Mouse (Mus musculus): Measurements from ENCODE around the gene A930004D18Rik. TPM values are rescaled to one million over a fixed set of nuclear protein-coding genes. Genes with fewer than 3 reads are reported as not detected.
A peak's percentile ranks its signal among the peaks of the same experiment; 100 is the strongest.

A930004D18Rik gene
- polyA plus RNA-seq, 1 experiment from 2014 or later = 10.2 TPM

DNA sequence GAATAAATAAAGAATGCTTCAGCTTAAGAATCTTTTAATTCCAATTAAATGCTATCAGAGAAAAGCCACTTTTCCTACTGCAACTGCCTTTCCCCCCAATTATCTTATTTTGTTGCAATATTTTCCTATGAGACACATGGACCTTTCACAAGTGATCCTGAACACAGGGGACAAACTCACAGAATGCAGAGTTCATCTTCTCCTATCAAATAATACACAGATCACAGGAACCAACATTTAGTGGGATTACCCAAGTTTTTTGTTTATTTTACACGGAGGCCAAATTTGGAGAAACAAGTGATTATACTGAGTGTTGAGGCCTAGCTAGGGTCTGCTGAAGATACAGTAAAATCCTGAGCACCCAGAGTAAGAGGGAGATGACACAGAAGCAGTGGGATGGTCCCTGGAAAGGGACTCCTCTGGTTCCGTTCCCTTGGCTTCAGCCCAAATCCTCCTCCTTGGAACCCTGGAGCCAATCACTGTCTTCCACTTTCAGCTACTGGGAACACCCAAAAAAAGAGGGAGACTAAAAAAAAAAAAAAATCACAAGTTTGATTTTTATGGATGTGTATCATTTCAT, 16.5 kb upstream of the A930004D18Rik start:
- in situ Hi-C loops (cut with MboI; ENCODE audit: low pct_unique_long_range_greater_than_20kb) = loop anchor here (10.0 kb wide), 2 partner anchors 621 to 711 kb away; partner anchors contain the start of genes Bmi1 and Commd3
- ChIA-PET POLR2A (interaction anchor here (0.5 kb wide), 1 partner anchor 1500 kb away, joined by 5 read pairs; no protein-coding TSS in a partner anchor), CTCF (interaction anchor here (1.1 kb wide), 1 partner anchor 618 kb away, joined by 3 read pairs; the partner anchor contains the start of gene Commd3)
- DNase-seq (ENCODE audit: low read depth, low spot score) (no peak), ATAC-seq (no peak)
- no peak for TF ChIP-seq CTCF (IDR thresholded peaks at IDR 0.05)
- no peaks in the 10 kb centered on the region for H3K27me3 ChIP-seq

DNA sequence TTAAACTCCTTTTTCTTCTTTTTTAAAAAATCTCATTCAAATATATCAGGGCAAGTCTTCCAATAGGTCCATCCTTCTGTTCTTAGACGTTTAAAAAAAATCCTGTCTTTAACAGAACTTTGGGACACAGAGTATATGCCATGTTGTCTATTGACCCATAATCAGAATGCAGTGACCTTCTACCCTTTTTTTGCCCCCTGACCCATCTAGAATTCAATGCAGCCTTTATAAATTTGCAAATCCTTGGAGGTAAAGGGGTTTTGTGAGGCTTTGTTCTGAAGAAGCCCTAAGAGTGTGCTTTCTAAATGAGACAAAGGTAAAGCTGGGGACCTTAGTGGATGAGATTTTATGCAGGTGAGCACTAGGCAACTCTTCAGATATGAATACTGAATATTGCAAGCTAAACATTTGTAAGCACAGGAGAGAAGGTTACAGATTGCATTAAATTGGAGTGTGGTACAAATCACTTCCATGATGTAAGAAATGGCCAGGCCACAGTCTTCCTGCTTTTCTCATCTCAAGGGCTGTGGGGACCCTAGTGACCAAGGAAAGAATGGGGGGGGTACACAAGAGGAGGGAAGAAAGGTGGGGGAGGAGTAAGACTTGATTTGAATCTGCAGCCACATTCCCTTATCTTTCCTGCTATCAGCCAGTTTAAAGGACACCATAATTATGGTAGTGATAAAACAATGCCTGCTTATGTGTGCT, 15.9 kb upstream of the A930004D18Rik start:
- no peak for DNase-seq (ENCODE audit: low read depth, low spot score)
- in situ Hi-C loops (cut with MboI; ENCODE audit: low pct_unique_long_range_greater_than_20kb) = loop anchor here (10.0 kb wide), 2 partner anchors 621 to 711 kb away; partner anchors contain the start of genes Bmi1 and Commd3
- no peak for ATAC-seq
- H3K27me3 ChIP-seq = no peaks in the 10 kb centered on the region
- POLR2A ChIA-PET = interaction anchor here (0.5 to 2.0 kb wide), 2 partner anchors 10 to 1501 kb away, joined by 5 to 9 read pairs; no protein-coding TSS in a partner anchor
- no peak for TF ChIP-seq CTCF (IDR thresholded peaks at IDR 0.05)
- CTCF ChIA-PET = interaction anchor here (1.1 kb wide), 2 partner anchors 10 to 619 kb away, joined by 3 to 7 read pairs; partner anchors contain the start of gene Commd3

DNA sequence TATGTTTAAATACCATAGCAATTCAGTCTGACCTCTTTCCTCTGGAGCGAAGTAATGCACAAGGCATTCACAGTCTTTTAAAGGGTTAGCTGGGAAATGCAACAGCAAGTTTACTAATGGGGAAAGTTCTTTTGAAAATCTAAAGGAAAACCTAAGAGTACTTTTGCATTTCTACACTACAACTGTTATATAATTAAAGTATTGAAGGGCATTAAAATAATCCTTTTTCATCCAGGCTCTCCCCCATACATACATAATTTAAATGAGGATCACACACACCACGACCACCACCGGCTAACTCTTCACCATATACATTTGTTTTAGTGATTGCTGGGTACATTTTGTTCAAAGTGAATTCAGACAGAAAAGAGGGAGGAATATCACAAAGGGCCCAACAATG, 15.0 kb upstream of the A930004D18Rik start:
- H3K27me3 ChIP-seq = no peaks in the 10 kb centered on the region
- TF ChIP-seq CTCF (IDR thresholded peaks at IDR 0.05) = no peak
- DNase-seq (ENCODE audit: low read depth, low spot score) = no peak
- ChIA-PET CTCF (interaction anchor here (1.1 kb wide), 1 partner anchor 9 kb away, joined by 7 read pairs; no protein-coding TSS in a partner anchor), POLR2A (interaction anchor here (1.1 to 2.0 kb wide), 2 partner anchors 8 to 10 kb away, joined by 3 to 9 read pairs; no protein-coding TSS in a partner anchor)
- ATAC-seq = no peak
- in situ Hi-C loops (cut with MboI; ENCODE audit: low pct_unique_long_range_greater_than_20kb) = loop anchor here (10.0 kb wide), 2 partner anchors 622 to 712 kb away; partner anchors contain the start of genes Bmi1 and Commd3

DNA sequence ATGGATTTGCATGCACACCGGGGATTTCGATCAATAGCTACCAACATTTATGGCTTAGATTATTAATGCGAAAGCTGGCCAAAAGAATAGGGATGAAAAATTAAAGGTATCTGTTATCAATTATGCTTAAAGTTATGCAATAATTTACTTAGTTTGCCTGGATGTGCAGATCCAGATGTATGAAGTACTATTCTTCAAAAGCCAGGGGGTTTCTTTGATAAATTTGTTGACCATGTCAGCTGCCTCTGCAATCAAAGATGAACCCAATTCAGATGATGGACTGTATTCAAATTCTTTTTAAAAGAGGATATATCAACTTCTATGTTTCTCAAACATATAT, 14.3 kb upstream of the A930004D18Rik start:
- CTCF ChIA-PET = interaction anchor here (2.1 kb wide), 1 partner anchor 11 kb away, joined by 9 read pairs; no protein-coding TSS in a partner anchor
- H3K27me3 ChIP-seq = no peaks in the 10 kb centered on the region
- POLR2A ChIA-PET = interaction anchor here (1.0 to 2.0 kb wide), 4 partner anchors 9 to 627 kb away, joined by 3 to 9 read pairs (median 6); no protein-coding TSS in a partner anchor
- no peak for ATAC-seq
- DNase-seq (ENCODE audit: low read depth, low spot score) = no peak
- no peak for TF ChIP-seq CTCF (IDR thresholded peaks at IDR 0.05)
- in situ Hi-C loops (cut with MboI; ENCODE audit: low pct_unique_long_range_greater_than_20kb) = loop anchor here (10.0 kb wide), 2 partner anchors 623 to 713 kb away; partner anchors contain the start of genes Bmi1 and Commd3

DNA sequence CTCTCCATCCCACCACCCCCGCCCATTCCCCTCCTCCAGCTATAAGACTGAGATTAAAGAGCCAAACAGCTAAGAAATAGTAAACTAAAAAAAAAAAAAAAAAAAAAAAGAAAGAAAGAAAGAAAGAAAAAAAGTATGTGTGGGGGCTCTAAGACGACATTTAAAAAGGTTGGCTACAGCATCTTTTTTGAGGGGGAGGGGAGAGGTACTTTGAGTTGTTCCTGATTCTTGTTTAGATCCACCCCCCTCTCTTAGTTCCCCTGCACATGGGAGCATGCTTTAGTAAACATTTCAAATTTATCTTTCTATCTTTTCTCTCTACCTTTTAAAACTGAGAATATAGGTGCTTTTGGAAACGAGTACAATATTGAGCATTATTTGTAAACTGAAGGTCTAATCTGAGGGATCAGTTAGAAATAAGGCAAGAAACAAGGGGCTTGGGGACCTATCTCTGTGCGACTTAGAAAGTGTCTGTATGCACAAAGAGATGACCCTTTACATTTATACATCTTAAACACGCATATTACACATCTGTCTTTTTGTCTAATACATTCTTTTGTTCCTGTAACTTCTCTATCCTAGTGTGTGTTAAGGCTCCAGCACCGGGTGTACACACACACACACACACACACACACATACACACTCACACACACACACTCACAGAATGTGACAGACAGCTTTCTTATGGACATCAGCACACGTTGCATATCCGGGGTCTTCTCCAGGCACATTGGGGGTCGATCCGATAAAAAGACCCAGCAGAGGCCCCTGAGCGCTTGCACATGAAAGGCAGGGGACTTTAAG, 13.7 kb upstream of the A930004D18Rik start:
- no peaks in the 10 kb centered on the region for H3K27me3 ChIP-seq
- CTCF ChIA-PET = interaction anchor here (0.6 to 2.9 kb wide), 4 partner anchors 9 to 74 kb away, joined by 3 to 13 read pairs (median 10); partner anchors contain the start of gene A930004D18Rik
- in situ Hi-C loops (cut with MboI; ENCODE audit: low pct_unique_long_range_greater_than_20kb) = loop anchor here (10.0 kb wide), 2 partner anchors 624 to 714 kb away; partner anchors contain the start of genes Bmi1 and Commd3
- TF ChIP-seq CTCF (IDR thresholded peaks at IDR 0.05) = no peak
- ATAC-seq = no peak
- no peak for DNase-seq (ENCODE audit: low read depth, low spot score)
- POLR2A ChIA-PET = interaction anchor here (0.6 to 3.2 kb wide), 8 partner anchors 9 to 628 kb away, joined by 3 to 24 read pairs (median 4); no protein-coding TSS in a partner anchor

DNA sequence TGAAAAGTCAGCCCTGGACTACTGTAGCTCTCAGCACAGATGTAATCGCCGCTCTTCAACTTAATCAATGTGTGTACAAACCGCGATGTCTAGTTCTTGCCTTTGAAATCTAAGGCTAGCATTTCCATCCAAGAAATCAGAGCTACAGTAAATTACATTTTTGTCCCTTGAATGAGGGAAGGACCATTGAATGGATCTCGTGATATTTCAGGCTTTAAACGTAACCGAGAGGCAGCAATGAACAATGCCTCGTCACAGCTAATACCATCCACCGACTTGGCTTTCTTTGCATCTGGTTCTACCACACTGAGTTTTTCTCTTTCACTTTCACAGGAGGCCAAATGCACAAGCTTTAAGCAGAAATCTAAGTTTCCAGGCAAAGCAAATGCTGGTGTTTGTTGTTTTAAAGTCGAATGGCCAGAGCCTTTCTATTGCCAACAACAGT, 13.0 kb upstream of the A930004D18Rik start:
- no peak for TF ChIP-seq CTCF (IDR thresholded peaks at IDR 0.05)
- in situ Hi-C loops (cut with MboI; ENCODE audit: low pct_unique_long_range_greater_than_20kb) = loop anchor here (10.0 kb wide), 2 partner anchors 624 to 714 kb away; partner anchors contain the start of genes Bmi1 and Commd3
- ATAC-seq = no peak
- DNase-seq (ENCODE audit: low read depth, low spot score) = no peak
- POLR2A ChIA-PET = interaction anchor here (0.6 to 3.2 kb wide), 5 partner anchors 8 to 628 kb away, joined by 3 to 24 read pairs (median 4); no protein-coding TSS in a partner anchor
- H3K27me3 ChIP-seq = no peaks in the 10 kb centered on the region
- CTCF ChIA-PET = interaction anchor here (0.6 to 2.9 kb wide), 4 partner anchors 10 to 74 kb away, joined by 3 to 13 read pairs (median 10); partner anchors contain the start of gene A930004D18Rik

DNA sequence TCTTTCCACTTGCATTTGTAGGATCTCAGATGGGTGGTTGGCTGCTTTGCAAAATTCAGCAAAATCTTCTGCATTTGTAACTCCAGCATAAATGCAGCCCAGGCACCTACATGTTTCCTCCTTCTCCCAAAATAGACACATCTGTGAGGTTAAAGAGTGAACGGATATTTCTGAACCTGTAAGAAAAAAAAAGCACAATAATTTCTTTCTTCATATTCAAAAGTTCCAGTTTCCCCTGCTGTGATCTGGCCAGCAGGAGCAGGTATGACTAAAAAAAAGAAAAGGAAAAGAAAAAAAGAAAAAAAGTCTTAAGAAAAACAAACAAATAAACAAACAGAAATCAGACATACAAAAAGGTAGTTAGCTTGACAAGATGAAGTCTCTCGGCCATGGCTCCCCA, 12.5 kb upstream of the A930004D18Rik start:
- ATAC-seq (no peak), DNase-seq (ENCODE audit: low read depth, low spot score) (no peak)
- H3K27me3 ChIP-seq = no peaks in the 10 kb centered on the region
- CTCF ChIA-PET = interaction anchor here (0.6 to 2.9 kb wide), 4 partner anchors 10 to 75 kb away, joined by 3 to 13 read pairs (median 10); partner anchors contain the start of gene A930004D18Rik
- POLR2A ChIA-PET = interaction anchor here (3.2 kb wide), 1 partner anchor 13 kb away, joined by 24 read pairs; no protein-coding TSS in a partner anchor
- no peak for TF ChIP-seq CTCF (IDR thresholded peaks at IDR 0.05)
- in situ Hi-C loops (cut with MboI; ENCODE audit: low pct_unique_long_range_greater_than_20kb) = loop anchor here (10.0 kb wide), 2 partner anchors 625 to 715 kb away; partner anchors contain the start of genes Bmi1 and Commd3

DNA sequence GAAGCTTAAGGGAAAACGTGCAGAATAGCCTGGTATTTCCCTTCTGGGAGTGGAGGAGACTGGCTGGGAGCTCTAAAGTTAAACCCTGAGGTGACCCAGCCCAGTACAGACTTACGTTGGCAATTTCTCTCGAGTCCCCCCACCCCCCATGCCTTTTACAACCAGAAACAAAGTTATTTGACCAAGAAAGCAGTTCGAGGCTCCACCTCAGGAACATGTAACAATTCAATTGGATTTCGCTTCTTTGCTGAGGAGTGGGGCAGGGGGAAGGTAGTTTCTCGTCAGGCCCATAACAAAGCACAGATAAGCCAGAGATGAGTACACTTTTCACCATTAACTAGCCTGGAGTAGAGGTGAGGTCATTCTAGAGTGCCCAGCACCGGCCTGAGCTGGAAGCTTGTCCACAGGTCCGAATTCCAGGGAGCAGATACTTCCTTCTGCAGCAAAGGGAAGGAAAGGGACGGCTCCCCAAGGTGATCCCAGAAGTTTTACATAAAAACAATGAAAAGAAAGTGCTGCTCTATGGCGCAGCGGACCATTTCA, 11.8 kb upstream of the A930004D18Rik start:
- POLR2A ChIA-PET = interaction anchor here (0.7 to 3.2 kb wide), 4 partner anchors 10 to 718 kb away, joined by 3 to 24 read pairs (median 5); no protein-coding TSS in a partner anchor
- in situ Hi-C loops (cut with MboI; ENCODE audit: low pct_unique_long_range_greater_than_20kb) = no loop called here
- peak; percentile 14 for ATAC-seq
- DNase-seq (ENCODE audit: low read depth, low spot score) = no peak
- CTCF ChIA-PET = interaction anchor here (1.5 to 2.9 kb wide), 4 partner anchors 11 to 22 kb away, joined by 5 to 13 read pairs (median 8); partner anchors contain the start of gene A930004D18Rik
- H3K27me3 ChIP-seq = no peaks in the 10 kb centered on the region
- no peak for TF ChIP-seq CTCF (IDR thresholded peaks at IDR 0.05)

All from Patski (cell line).